Mouse (Mus musculus) MEL (cell line): Measurements from ENCODE around the gene Gm10563.

Source experiments
- EP300 ChIP-seq, 2 experiments: IDR thresholded peaks; 2 replicates each; pipeline ENCODE4 v1.6.1; 2011; ENCODE audit warnings: improper control_type of control experiment in 2 of 2, low read length in 2 of 2, low read depth in 1 of 2, mild to moderate bottlenecking in 1 of 2
- TBP ChIP-seq: IDR thresholded peaks from 2 replicates; pipeline ENCODE4 v1.8.0; 2011; ENCODE audit warnings: low read depth, low read length, improper control_type of control experiment

DNA sequence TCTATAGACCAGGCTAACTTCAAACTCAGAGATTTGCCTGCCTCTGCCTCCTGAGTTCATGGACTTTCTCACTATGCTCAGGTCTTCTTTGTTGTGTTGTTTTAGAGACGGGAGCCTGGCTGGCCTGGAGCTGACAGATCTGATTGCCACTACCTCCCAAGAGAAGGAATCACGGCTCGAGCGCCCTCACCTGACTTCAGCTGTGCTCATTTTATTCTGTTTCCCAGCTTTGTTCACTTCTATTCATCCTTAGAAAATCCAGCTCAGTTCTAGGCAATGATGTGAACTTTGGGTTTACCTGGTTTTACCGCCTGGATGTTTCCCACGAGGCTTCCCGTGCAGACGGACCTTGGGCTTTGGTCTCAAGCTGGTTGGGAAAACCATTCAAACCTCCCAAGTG, 69.7 kb downstream of the Gm10563 start:
- TF ChIP-seq TBP = no peak
- no peak for TF ChIP-seq EP300 (IDR thresholded peaks at IDR 0.05; ENCODE audit: low read depth in 1 of 2, low read length in 2 of 2)
